Mouse (Mus musculus): ENCODE results near the gene Rusc2.

GRCm38 (mm10) chr4:43334771-43335170 is 47.0 kb upstream of the Rusc2 start:
- TF ChIP-seq POLR2A (IDR thresholded peaks at IDR 0.05; ENCODE audit: low read depth, low read length) (no peak), CTCF (conservative IDR thresholded peaks at IDR 0.05; ENCODE audit: insufficient read depth, insufficient read length, low read depth, low read length) (no peak)
